Mouse (Mus musculus) midbrain, postnatal 0 days (tissue): ENCODE data around the gene Nell2. TPM values are rescaled to one million over a fixed set of nuclear protein-coding genes. Genes with fewer than 3 reads are reported as not detected.

ENCODE experiments used
- ATAC-seq: fragments of 200-750 bp; cut with Nextera tagmentation; 2 replicates; pipeline ENCODE4 v1.8.0; 2017; ENCODE audit warnings: moderate number of reproducible peaks, mild to moderate bottlenecking, moderate TSS enrichment, moderate library complexity; ENCODE audit not compliant: low FRiP score
- DNase-seq: peaks from one replicate; pipeline ENCODE4 v3.0.0-alpha.2; 2015; ENCODE audit warnings: low spot score
- H3K27ac ChIP-seq: fragments of 300-500 bp; sonication (generic); 2 replicates; pipeline ENCODE4 v1.5.1; 2014; ENCODE audit warnings: low read depth, mild to moderate bottlenecking, low read length, mixed read lengths
- H3K27me3 ChIP-seq: fragments of 300-500 bp; sonication (generic); 2 replicates; pipeline ENCODE4 v1.6.1; 2014; ENCODE audit warnings: low read length, control low read depth, mixed read lengths; ENCODE audit not compliant: insufficient read depth
- H3K36me3 ChIP-seq: fragments of 300-500 bp; sonication (generic); 2 replicates; pipeline ENCODE4 v1.6.1; 2014; ENCODE audit warnings: low read length, control low read depth, mixed read lengths; ENCODE audit not compliant: insufficient read depth
- H3K4me1 ChIP-seq: fragments of 300-500 bp; sonication (generic); 2 replicates; pipeline ENCODE4 v1.6.1; 2014; ENCODE audit warnings: mild to moderate bottlenecking, control low read depth, antibody characterized with exemption, low read length, mixed read lengths; ENCODE audit not compliant: insufficient read depth
- H3K4me2 ChIP-seq: fragments of 300-500 bp; sonication (generic); 2 replicates; pipeline ENCODE4 v1.6.1; 2014; ENCODE audit warnings: low read depth, mild to moderate bottlenecking, low read length, mixed read lengths; ENCODE audit not compliant: poor library complexity, severe bottlenecking
- H3K4me3 ChIP-seq: fragments of 300-500 bp; sonication (generic); 2 replicates; pipeline ENCODE4 v1.5.1; 2014; ENCODE audit warnings: low read depth, mild to moderate bottlenecking, low read length, moderate library complexity
- H3K9ac ChIP-seq: fragments of 300-500 bp; sonication (generic); replicated peaks from 2 replicates; pipeline ENCODE4 v1.6.1; 2014; ENCODE audit warnings: mild to moderate bottlenecking, low read length, moderate library complexity, mixed read lengths; ENCODE audit not compliant: poor library complexity, severe bottlenecking
- H3K9me3 ChIP-seq: fragments of 300-500 bp; sonication (generic); 2 replicates; pipeline ENCODE4 v1.6.1; 2016; ENCODE audit warnings: low read length, control low read depth
- CTCF ChIP-seq: IDR thresholded peaks from 2 replicates; pipeline ENCODE4 v1.5.1; 2016; ENCODE audit warnings: antibody characterized with exemption, mild to moderate bottlenecking
- WGBS: fragments of 180-500 bp; shearing (Covaris S2); extraction: QIAGEN DNeasy Blood & Tissue Kit; methylation state at CpG from one replicate; pipeline ENCODE4 v1.1.7; 2014; 5-methylcytosine and 5-hydroxymethylcytosine counted together
- polyA plus RNA-seq: library from polyadenylated mRNA; unstranded; fragments of >200 nt; fragmentation: Nextera tagmentation; extraction: Ambion mirVana; gene quantifications from 2 replicates; pipeline ENCODE4 v1.2.1, GENCODE M21; 2015
- total RNA-seq: library from RNA; depleted of rRNA; stranded (reverse); fragments of >200 nt; gene quantifications from 2 replicates; pipeline ENCODE4 v1.2.3, GENCODE M21; 2014

The Nell2 gene
- total and polyA plus RNA-seq, 2 experiments from 2014 or later: 181 to 199 TPM

- DNase-seq (no peak), ATAC-seq (no peak)
- H3K27me3 ChIP-seq: no peaks in the 10 kb centered on the region
- no peak overlapping the region for H3K4me2 ChIP-seq
- no peak overlapping the region for H3K4me3 ChIP-seq
- peaks cover 7% of the 10 kb centered on the region; the same call in 1 of the 2 replicates for H3K4me1 ChIP-seq
- no peak overlapping the region for H3K27ac ChIP-seq
- H3K9me3 ChIP-seq: no peaks in the 10 kb centered on the region
- no peak for TF ChIP-seq CTCF
- H3K36me3 ChIP-seq: no peaks in the 10 kb centered on the region
- no peak overlapping the region for H3K9ac ChIP-seq
- 77% methylated on average over 7 of the region's 7 CpGs for WGBS
These were observed 442.4 kb downstream of the Nell2 start for GRCm38 (mm10) chr15:95085962-95086361.

DNA sequence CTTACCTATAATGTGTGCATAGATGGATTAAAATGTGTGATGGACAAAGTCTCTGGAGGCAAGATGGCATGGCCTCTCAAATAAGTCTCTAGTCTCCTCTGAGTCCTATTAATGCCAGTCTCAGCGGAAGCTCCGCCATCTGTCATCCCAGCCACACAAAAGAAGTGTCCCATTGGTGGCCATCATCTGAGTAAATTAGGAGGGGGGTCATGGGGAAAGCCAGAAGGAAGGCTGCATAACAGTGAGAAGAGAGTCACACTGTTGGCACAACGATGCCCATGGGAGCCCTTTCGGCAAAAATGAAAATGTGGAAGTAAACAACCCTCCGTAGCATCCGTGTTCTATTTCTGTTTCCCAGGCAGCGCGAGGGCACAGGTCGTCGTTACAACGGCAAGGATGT, 446.7 kb downstream of the Nell2 start:
- ATAC-seq: no peak
- TF ChIP-seq CTCF: no peak
- H3K4me1 ChIP-seq: peaks cover 7% of the 10 kb centered on the region; the same call in 1 of the 2 replicates
- H3K27ac ChIP-seq: no peak overlapping the region
- no peak overlapping the region for H3K4me3 ChIP-seq
- H3K4me2 ChIP-seq: 0 out of 2 replicates have a peak overlapping the region, but pooled peaks have one; percentile 12
- DNase-seq: peak; percentile 74
- WGBS: 69% methylated on average over 11 of the region's 11 CpGs
- H3K27me3 ChIP-seq: no peaks in the 10 kb centered on the region
- H3K36me3 ChIP-seq: no peaks in the 10 kb centered on the region
- H3K9ac ChIP-seq: no peak overlapping the region
- H3K9me3 ChIP-seq: no peaks in the 10 kb centered on the region

- Histone ChIP-seq H3K27me3 (no peaks in the 10 kb centered on the region), H3K27ac (0 out of 2 replicates have a peak overlapping the region, but pooled peaks have one; percentile 3), H3K4me3 (no peak overlapping the region), H3K4me1 (no peaks in the 10 kb centered on the region), H3K4me2 (no peak overlapping the region), H3K9ac (no peak overlapping the region), H3K36me3 (no peaks in the 10 kb centered on the region), H3K9me3 (no peaks in the 10 kb centered on the region)
- ATAC-seq (no peak), DNase-seq (peak; percentile 53)
- TF ChIP-seq CTCF: no peak
- 44% methylated on average over 12 of the region's 12 CpGs for WGBS
These were observed 453.0 kb downstream of the Nell2 start for GRCm38 (mm10) chr15:95075356-95075755.

DNA sequence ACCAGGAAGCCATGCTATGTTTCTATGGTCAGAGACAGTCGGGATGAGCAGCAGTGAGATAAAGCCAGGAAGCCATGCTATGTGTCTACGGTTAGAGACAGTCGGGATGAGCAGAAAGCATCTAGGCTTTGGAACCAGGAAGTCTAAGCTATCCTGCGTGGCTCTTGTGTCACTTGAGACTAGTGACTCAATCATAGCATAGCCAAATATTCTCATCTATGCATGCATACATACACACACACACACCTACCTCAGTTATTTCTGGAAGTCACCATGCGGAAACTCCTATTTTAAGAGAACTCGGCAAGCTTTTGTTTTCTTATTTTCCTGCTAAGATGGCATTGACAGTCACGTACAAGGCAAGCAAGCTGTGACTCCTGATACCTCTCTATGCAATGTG, 457.5 kb downstream of the Nell2 start:
- Histone ChIP-seq H3K9me3 (no peaks in the 10 kb centered on the region), H3K36me3 (no peaks in the 10 kb centered on the region), H3K9ac (no peak overlapping the region), H3K27ac (no peak overlapping the region), H3K4me3 (no peak overlapping the region), H3K27me3 (no peaks in the 10 kb centered on the region), H3K4me2 (no peak overlapping the region), H3K4me1 (no peaks in the 10 kb centered on the region)
- DNase-seq (no peak), ATAC-seq (no peak)
- TF ChIP-seq CTCF: no peak
- WGBS: 91% methylated on average over 7 of the region's 7 CpGs

DNA sequence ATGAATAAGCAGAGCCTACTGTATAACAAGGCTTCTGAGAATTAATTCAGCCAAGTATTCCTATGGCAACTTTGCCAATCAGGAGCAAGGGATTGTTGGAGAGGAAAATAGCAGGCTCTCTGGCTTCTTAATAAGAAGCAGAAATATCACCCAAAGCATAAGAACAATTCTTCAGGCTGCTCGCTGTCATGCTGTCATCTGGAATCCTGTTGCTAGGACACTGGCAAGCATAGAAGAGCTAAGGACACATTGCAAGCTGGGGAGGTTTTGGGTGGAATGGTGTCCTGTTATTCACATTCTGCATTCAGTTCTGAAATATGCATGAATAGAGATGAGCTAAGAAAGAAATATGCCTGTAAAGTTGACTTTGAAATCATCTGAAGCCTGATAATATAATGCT, 459.6 kb downstream of the Nell2 start:
- WGBS: 31% methylated on average over 1 of the region's 1 CpGs

DNA sequence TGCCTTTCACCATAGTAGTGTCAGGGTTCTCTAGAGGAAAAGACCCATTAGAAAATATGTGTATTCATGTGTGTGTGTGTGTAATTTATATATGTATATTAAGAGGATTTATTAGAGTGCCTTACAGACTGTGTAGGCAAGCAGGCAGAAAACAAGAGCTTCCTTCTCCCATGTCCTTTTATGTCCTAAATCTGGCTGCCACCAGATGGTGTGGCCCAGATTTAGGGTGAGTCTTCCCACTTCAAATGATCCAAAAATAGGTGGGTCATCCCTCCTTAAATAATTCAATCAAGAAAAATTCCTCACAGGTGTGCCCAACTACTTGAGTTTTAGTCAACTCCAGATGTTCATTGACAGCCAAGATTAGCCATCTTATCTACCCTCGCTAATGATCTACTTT, 460.3 kb downstream of the Nell2 start:
- WGBS: 96% methylated on average over 1 of the region's 1 CpGs
- no peaks in the 10 kb centered on the region for H3K9me3 ChIP-seq

More for the DNA sequence above, 459.6 kb downstream of the Nell2 start:
- Histone ChIP-seq H3K9me3 (no peaks in the 10 kb centered on the region), H3K4me3 (no peak overlapping the region), H3K9ac (no peak overlapping the region), H3K27me3 (no peaks in the 10 kb centered on the region), H3K4me1 (no peaks in the 10 kb centered on the region), H3K27ac (0 out of 2 replicates have a peak overlapping the region, but pooled peaks have one; percentile 26), H3K36me3 (no peaks in the 10 kb centered on the region), H3K4me2 (no peak overlapping the region)
- 0 out of 2 replicates have a peak, but pooled peaks have one; percentile 27 for ATAC-seq
- no peak for TF ChIP-seq CTCF
- DNase-seq: no peak

More for the DNA sequence above, 460.3 kb downstream of the Nell2 start:
- TF ChIP-seq CTCF: no peak
- no peaks in the 10 kb centered on the region for H3K36me3 ChIP-seq
- H3K9ac ChIP-seq: no peak overlapping the region
- ATAC-seq (no peak), DNase-seq (no peak)
- no peak overlapping the region for H3K27ac ChIP-seq
- H3K4me2 ChIP-seq: no peak overlapping the region
- H3K4me1 ChIP-seq: no peaks in the 10 kb centered on the region
- H3K27me3 ChIP-seq: no peaks in the 10 kb centered on the region
- H3K4me3 ChIP-seq: no peak overlapping the region
